Mouse (Mus musculus) bone marrow macrophage, adult 2 months (primary cell): ENCODE results near the gene Pde4d.

Experiments
- CTCF ChIP-seq: IDR thresholded peaks from 2 replicates; pipeline ENCODE4 v1.5.1; 2012; ENCODE audit warnings: low read depth, mild to moderate bottlenecking, low read length, moderate library complexity
- POLR2A ChIP-seq: IDR thresholded peaks from 2 replicates; pipeline ENCODE4 v1.6.1; 2012; ENCODE audit warnings: mild to moderate bottlenecking, low read depth, low read length, borderline replicate concordance

DNA sequence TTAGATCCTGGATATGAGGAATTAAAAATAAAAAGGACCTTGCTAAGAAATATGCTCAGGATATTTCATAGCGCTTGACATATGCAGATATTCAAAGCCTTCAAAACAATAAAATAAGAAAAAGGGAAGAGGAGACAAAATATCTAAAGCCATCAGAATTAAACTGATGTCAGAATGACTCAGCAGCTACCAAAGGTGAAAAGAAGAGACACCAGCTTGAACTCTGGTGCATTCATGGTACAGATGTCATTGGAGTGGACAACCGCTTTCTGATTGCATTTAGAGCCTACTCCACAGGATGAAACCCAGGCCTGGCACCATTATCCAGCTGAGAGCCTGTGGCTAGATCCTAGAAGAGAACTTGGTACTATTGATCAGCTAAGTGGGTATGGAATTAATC is 1161.0 kb downstream of the Pde4d start:
- TF ChIP-seq CTCF, result no peak
- TF ChIP-seq POLR2A, result no peak
